ENCODE assay signal across 15 mouse cellular contexts in genomic region chr16:42615920-42616319, GRCm38 (mm10).
DNase-seq lines count a peak whose midpoint lies in the region; ATAC-seq lines count a peak whose summit lies in the region.
"Had no signal": no experiment of that assay in that cellular context is flagged by ENCODE, and none has a peak within 500 bp of the region (broad histone marks: within the 10 kb centered on the region; RNA-seq: fewer than 3 reads in every experiment).

No protein-coding gene starts in this region.

- ATAC-seq in hindbrain, embryonic 14.5 days (ENCODE audit: low FRiP score) = no peak
- no peak for ATAC-seq in hindbrain, embryonic 16.5 days
- ATAC-seq: inflammation-experienced regulatory T-cells, adult 6 months; midbrain, embryonic 15.5 days had no signal

- H3K36me3 ChIP-seq in embryonic facial prominence, embryonic 10.5 days (replicated peaks) = no peaks in the 10 kb centered on the region
- no peaks in the 10 kb centered on the region for H3K36me3 ChIP-seq in hindbrain, embryonic 14.5 days (replicated peaks; ENCODE audit: control insufficient read depth, insufficient read depth)
- no peaks in the 10 kb centered on the region for H3K36me3 ChIP-seq in hindbrain, embryonic 16.5 days (ENCODE audit: control insufficient read depth, insufficient read depth, low read length)
- H3K36me3 ChIP-seq: heart, embryonic 15.5 days; limb, embryonic 10.5 days; midbrain, embryonic 15.5 days had no signal

- H3K27ac ChIP-seq in embryonic facial prominence, embryonic 10.5 days (replicated peaks) = no peak overlapping the region
- no peak overlapping the region for H3K27ac ChIP-seq in hindbrain, embryonic 14.5 days
- H3K27ac ChIP-seq in hindbrain, embryonic 16.5 days (ENCODE audit: low read depth, low read length) = no peak overlapping the region
- H3K27ac ChIP-seq: gastrocnemius, adult 2 months; heart, embryonic 15.5 days; limb, embryonic 10.5 days; midbrain, embryonic 15.5 days had no signal

- whole genome bisulfite sequencing in embryonic facial prominence, embryonic 10.5 days = 74% methylated on average over 3 of the region's 3 CpGs
- WGBS in hindbrain, embryonic 14.5 days = 76% methylated on average over 3 of the region's 3 CpGs
- WGBS in hindbrain, embryonic 16.5 days = 78% methylated on average over 3 of the region's 3 CpGs

- no peak overlapping the region for H3K4me3 ChIP-seq in embryonic facial prominence, embryonic 10.5 days
- no peak overlapping the region for H3K4me3 ChIP-seq in hindbrain, embryonic 14.5 days (replicated peaks; ENCODE audit: low read length)
- no peak overlapping the region for H3K4me3 ChIP-seq in hindbrain, embryonic 16.5 days (ENCODE audit: low read length)
- H3K4me3 ChIP-seq: gastrocnemius, adult 2 months; heart, embryonic 15.5 days; limb, embryonic 10.5 days; midbrain, embryonic 15.5 days had no signal

- H3K4me1 ChIP-seq in embryonic facial prominence, embryonic 10.5 days = no peaks in the 10 kb centered on the region
- no peaks in the 10 kb centered on the region for H3K4me1 ChIP-seq in hindbrain, embryonic 14.5 days (replicated peaks; ENCODE audit: control insufficient read depth, insufficient read depth, low read length)
- no peaks in the 10 kb centered on the region for H3K4me1 ChIP-seq in hindbrain, embryonic 16.5 days (ENCODE audit: control insufficient read depth, insufficient read depth, low read depth, low read length)
- H3K4me1 ChIP-seq: heart, embryonic 15.5 days; limb, embryonic 10.5 days; midbrain, embryonic 15.5 days had no signal

- H3K4me2 ChIP-seq in hindbrain, embryonic 14.5 days (replicated peaks) = no peak overlapping the region
- no peak overlapping the region for H3K4me2 ChIP-seq in hindbrain, embryonic 16.5 days (ENCODE audit: low read length)
- H3K4me2 ChIP-seq: heart, embryonic 15.5 days; midbrain, embryonic 15.5 days had no signal

- H3K9me3 ChIP-seq in embryonic facial prominence, embryonic 10.5 days = no peaks in the 10 kb centered on the region
- no peaks in the 10 kb centered on the region for H3K9me3 ChIP-seq in hindbrain, embryonic 14.5 days (ENCODE audit: control insufficient read depth, low read length)
- no peaks in the 10 kb centered on the region for H3K9me3 ChIP-seq in hindbrain, embryonic 16.5 days (ENCODE audit: control insufficient read depth, low read length)
- H3K9me3 ChIP-seq: heart, embryonic 15.5 days; limb, embryonic 10.5 days; midbrain, embryonic 15.5 days had no signal

- no peak overlapping the region for H3K9ac ChIP-seq in hindbrain, embryonic 14.5 days
- no peak overlapping the region for H3K9ac ChIP-seq in hindbrain, embryonic 16.5 days (ENCODE audit: low read depth, low read length)
- H3K9ac ChIP-seq: heart, embryonic 15.5 days; midbrain, embryonic 15.5 days had no signal

- H3K27me3 ChIP-seq in embryonic facial prominence, embryonic 10.5 days (replicated peaks; ENCODE audit: low read depth, poor library complexity, severe bottlenecking) = no peaks in the 10 kb centered on the region
- no peaks in the 10 kb centered on the region for H3K27me3 ChIP-seq in hindbrain, embryonic 14.5 days (ENCODE audit: control insufficient read depth, insufficient read depth, low read length)
- H3K27me3 ChIP-seq in hindbrain, embryonic 16.5 days (replicated peaks; ENCODE audit: control insufficient read depth, insufficient read depth, low read length) = no peaks in the 10 kb centered on the region
- H3K27me3 ChIP-seq: heart, embryonic 15.5 days; midbrain, embryonic 15.5 days had no signal

- intact Hi-C loops in left cerebral cortex, postnatal 4 days (cut with DNase I) = loop anchor here (10.0 kb wide), 1 partner anchor 99 kb away; no protein-coding TSS in a partner anchor

- peak; percentile 59 for DNase-seq in left cerebral cortex, adult 11 months (ENCODE audit: low spot score)
- DNase-seq in left cerebral cortex, postnatal 4 days = no peak
- DNase-seq in frontal cortex, postnatal 10 days (ENCODE audit: low spot score in 2 of 2) = peak; percentile 34 to 37
- DNase-seq in left cerebral cortex, adult 18-20 months (ENCODE audit: low spot score in 2 of 2) = peak; percentile 79 to 83
- peak; percentile 11 for DNase-seq in right cerebral cortex, postnatal 4 days
- DNase-seq in embryonic facial prominence, embryonic 10.5 days (ENCODE audit: low spot score) = no peak
- DNase-seq in hindbrain, embryonic 14.5 days (ENCODE audit: low spot score) = no peak
- DNase-seq: adrenal gland, adult 8-10 months; B cell, adult 2 months; gastrocnemius, adult 2 months had no signal

Comparison
In these comparisons a context has a peak if more than half of its experiments do, and no peak if none do; other contexts are left out.
1. DNase-seq: peak in left cerebral cortex, adult 11 months (single experiment), frontal cortex, postnatal 10 days (2 of 2), left cerebral cortex, adult 18-20 months (2 of 2) and right cerebral cortex, postnatal 4 days (single experiment); none in left cerebral cortex, postnatal 4 days (single experiment), embryonic facial prominence, embryonic 10.5 days (single experiment) and hindbrain, embryonic 14.5 days (single experiment).